Mouse (Mus musculus) CH12F3 (cell line): ENCODE measurements at regions not wholly inside any gene's neighbourhood (a gene's known extent, or its start where the extent isn't known, plus 50 kb on each side); places are given as distances from the start of the nearest gene placed in this dataset.

ENCODE experiments used
- in situ Hi-C: fragments of 300-500 bp; cut with MboI; formaldehyde crosslinking; loops from 2 replicates; pipeline ENCODE4 v1.14.3; 2020; ENCODE audit warnings: low sequenced_read_pairs

- in situ Hi-C loops, result no loop called here
Observed at GRCm38 (mm10) chr11:23996250-23996649, 78.6 kb downstream of the A830031A19Rik start.

GRCm38 (mm10) chr11:23994160-23994559 is 80.7 kb downstream of the A830031A19Rik start:
- in situ Hi-C loops, result no loop called here

- in situ Hi-C loops, result no loop called here
Observed at GRCm38 (mm10) chr11:23987532-23988450, 87.1 kb downstream of the A830031A19Rik start.

DNA sequence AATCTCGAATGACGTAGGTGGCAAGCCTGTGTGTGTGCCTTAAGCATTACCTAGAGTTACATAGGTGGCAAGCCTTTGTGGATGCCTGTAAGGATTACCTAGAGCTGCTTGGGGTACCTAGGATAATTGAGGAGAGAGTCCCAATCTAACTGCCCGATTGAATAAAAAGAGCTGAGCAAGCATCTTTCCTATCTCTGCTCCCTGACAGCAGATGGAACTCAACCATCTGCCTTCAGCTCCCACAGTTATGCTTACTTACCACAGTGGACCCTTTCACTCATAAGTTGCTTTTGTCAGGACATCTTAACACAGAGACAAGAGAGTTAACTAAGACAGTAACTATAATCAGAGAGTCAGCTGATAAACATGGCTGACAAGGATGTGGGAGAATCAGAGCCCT is 89.6 kb downstream of the A830031A19Rik start:
- in situ Hi-C loops, result no loop called here

GRCm38 (mm10) chr11:23979332-23979731 is 84.3 kb upstream of the Papolg start:
- in situ Hi-C loops, result no loop called here

- in situ Hi-C loops, result no loop called here
Observed at GRCm38 (mm10) chr11:23978300-23978699, 83.2 kb upstream of the Papolg start.

DNA sequence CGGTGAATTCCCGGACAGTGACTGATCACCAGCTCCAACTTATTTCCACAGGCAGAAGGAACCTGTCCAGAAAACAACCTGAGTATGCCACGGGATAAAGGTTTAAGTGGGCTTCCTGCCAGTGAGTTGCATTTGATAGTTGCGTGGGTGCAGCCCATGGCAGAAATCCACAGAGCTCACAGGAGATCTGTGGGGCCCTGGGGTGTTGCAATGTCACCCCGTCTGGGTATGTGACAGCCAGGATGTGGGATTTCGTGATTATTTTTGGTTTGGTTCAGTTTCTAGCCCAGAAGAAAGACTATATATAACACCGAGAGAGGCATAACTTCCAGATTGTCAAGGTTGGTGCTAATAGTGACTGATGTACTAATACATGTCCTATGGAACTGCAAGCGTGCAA is 82.0 kb upstream of the Papolg start:
- in situ Hi-C loops, result no loop called here

GRCm38 (mm10) chr11:23954323-23954722 is 59.3 kb upstream of the Papolg start:
- in situ Hi-C loops, result no loop called here

- in situ Hi-C loops, result loop anchor here (5.0 kb wide), 1 partner anchor 269 kb away; no protein-coding TSS in a partner anchor
Observed at GRCm38 (mm10) chr11:23945966-23946365, 50.9 kb upstream of the Papolg start.
